Mouse (Mus musculus) liver, embryonic 11.5 days (tissue): ENCODE measurements around the gene Gpr19. TPM values are rescaled to one million over a fixed set of nuclear protein-coding genes. Genes with fewer than 3 reads are reported as not detected.
A peak's percentile ranks its signal among the peaks of the same experiment; 100 is the strongest.

Experiments used
- ATAC-seq: fragments of 200-750 bp; cut with Nextera tagmentation; replicated peaks from 2 replicates; pipeline ENCODE4 v1.8.0; 2017; ENCODE audit warnings: moderate number of reproducible peaks, mild to moderate bottlenecking, moderate TSS enrichment, moderate library complexity; ENCODE audit not compliant: low FRiP score
- DNase-seq: peaks from one replicate; pipeline ENCODE4 v3.0.0-alpha.2; 2017; ENCODE audit warnings: low spot score
- H3K27ac ChIP-seq: fragments of 300-500 bp; sonication (generic); 2 replicates; pipeline ENCODE4 v1.5.1; 2014; ENCODE audit warnings: mild to moderate bottlenecking, low read depth, low read length, control low read depth
- H3K27me3 ChIP-seq: fragments of 300-500 bp; sonication (generic); replicated peaks from 2 replicates; pipeline ENCODE4 v1.6.1; 2014; ENCODE audit warnings: low read length, mixed read lengths; ENCODE audit not compliant: control insufficient read depth, insufficient read depth
- H3K36me3 ChIP-seq: fragments of 300-500 bp; sonication (generic); 2 replicates; pipeline ENCODE4 v1.6.1; 2014; ENCODE audit warnings: mild to moderate bottlenecking, low read length, moderate library complexity, mixed read lengths; ENCODE audit not compliant: control insufficient read depth, insufficient read depth
- H3K4me1 ChIP-seq: fragments of 300-500 bp; sonication (generic); replicated peaks from 2 replicates; pipeline ENCODE4 v1.6.1; 2014; ENCODE audit warnings: low read length, mixed read lengths; ENCODE audit not compliant: control insufficient read depth, insufficient read depth
- H3K4me2 ChIP-seq: fragments of 300-500 bp; sonication (generic); 2 replicates; pipeline ENCODE4 v1.6.1; 2014; ENCODE audit warnings: mild to moderate bottlenecking, control low read depth, moderate library complexity
- H3K4me3 ChIP-seq: fragments of 300-500 bp; sonication (generic); 2 replicates; pipeline ENCODE4 v1.5.1; 2014; ENCODE audit warnings: low read depth, low read length, control low read depth
- H3K9ac ChIP-seq: fragments of 300-500 bp; sonication (generic); 2 replicates; pipeline ENCODE4 v1.6.1; 2014; ENCODE audit warnings: low read depth, low read length, control low read depth
- H3K9me3 ChIP-seq: fragments of 300-500 bp; sonication (generic); 2 replicates; pipeline ENCODE4 v1.6.1; 2016; ENCODE audit warnings: low read length, inconsistent platforms, mixed read lengths; ENCODE audit not compliant: control insufficient read depth
- WGBS: fragments of 180-500 bp; shearing (Covaris S2); extraction: QIAGEN DNeasy Blood & Tissue Kit; methylation state at CpG from one replicate; pipeline ENCODE4 v1.1.7; 2014; 5-methylcytosine and 5-hydroxymethylcytosine counted together
- polyA plus RNA-seq: library from polyadenylated mRNA; unstranded; fragments of >200 nt; fragmentation: Nextera tagmentation; extraction: Ambion mirVana; gene quantifications from 2 replicates; pipeline ENCODE4 v1.2.1, GENCODE M21; 2014

Gene Gpr19
- polyA plus RNA-seq, 1 experiment from 2014 or later = 9.1 TPM

DNA sequence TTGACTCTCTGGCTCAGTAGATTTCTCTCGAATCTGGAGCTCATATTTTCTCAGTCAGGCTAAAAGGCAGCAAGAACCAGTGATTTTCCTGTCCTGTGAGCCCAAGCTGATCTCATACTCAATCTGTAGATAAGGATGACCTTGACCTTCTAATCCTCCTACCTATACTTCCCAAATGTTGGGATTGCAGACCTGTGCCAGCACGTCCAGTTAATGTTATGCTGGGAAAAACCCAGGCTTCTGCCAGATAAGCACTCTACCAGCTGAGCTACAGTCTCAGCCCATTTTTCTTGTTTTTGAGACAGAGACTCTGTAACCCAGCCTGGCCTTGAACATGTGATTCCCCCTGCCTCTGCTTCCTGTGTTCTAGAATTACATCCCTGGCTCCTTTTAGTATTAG lies 58.0 kb downstream of the Gpr19 start:
- Histone ChIP-seq H3K4me3 (no peak overlapping the region), H3K9ac (no peak overlapping the region), H3K4me2 (no peak overlapping the region), H3K4me1 (no peaks in the 10 kb centered on the region), H3K9me3 (no peaks in the 10 kb centered on the region), H3K36me3 (no peaks in the 10 kb centered on the region), H3K27me3 (no peaks in the 10 kb centered on the region), H3K27ac (no peak overlapping the region)
- 63% methylated on average over 2 of the region's 2 CpGs for WGBS
- DNase-seq (no peak), ATAC-seq (no peak)

DNA sequence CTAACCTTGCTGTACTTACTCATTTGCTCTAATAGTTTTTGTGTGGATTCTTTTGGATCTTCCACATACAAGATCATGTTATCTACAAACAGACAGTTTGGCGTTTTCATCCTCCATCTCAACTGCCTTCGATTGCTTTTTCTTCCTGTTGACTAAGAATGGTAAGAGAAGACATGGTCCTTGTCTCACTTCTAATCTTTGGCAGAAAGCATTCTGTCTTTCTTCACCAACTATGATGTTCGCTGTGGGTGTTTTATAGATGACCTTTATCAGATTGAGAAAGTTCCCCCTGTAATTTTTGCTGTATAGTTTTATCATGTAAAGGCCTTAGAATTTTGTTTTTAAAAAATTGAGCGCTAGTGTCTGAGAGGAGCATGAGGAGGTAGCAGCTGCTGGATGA lies 60.3 kb downstream of the Gpr19 start:
- Histone ChIP-seq H3K27ac (no peak overlapping the region), H3K36me3 (no peaks in the 10 kb centered on the region), H3K4me2 (no peak overlapping the region), H3K4me1 (no peaks in the 10 kb centered on the region), H3K9me3 (no peaks in the 10 kb centered on the region), H3K27me3 (no peaks in the 10 kb centered on the region), H3K4me3 (no peak overlapping the region), H3K9ac (no peak overlapping the region)
- no peak for DNase-seq
- 84% methylated on average over 4 of the region's 4 CpGs for WGBS
- no peak for ATAC-seq

DNA sequence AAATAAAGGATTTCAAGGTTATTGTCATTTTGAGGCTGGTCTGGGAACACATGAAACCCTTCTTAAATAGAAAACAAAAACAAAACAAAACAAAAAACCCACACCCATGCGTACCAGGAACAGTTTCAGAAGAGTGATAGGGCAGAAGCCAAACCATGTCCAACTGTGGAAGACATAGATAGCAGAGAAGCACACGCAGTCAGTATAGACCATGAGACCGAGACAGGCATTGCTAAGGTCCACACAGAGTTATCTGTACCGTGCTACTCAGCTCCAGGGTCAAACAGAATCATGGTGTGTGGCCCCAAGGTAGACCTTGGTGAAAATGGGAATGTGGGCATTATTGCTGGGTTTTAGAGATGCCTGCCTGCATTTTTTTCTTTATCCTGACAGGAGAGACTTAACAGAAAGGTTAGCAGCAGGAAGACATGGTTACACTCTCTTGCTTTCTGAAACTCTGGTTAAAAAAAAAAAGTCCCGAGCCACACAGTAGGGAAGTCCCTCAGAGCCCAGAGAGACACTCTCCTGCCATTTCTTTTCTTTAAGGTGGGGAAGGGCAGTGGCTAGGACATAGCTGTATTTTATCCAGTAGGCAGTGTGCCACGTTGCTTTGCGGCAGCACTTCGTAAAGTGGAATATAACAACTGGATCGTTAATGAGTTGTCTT lies 63.7 kb downstream of the Gpr19 start:
- Histone ChIP-seq H3K27me3 (no peaks in the 10 kb centered on the region), H3K27ac (peak overlapping the region; percentile 60; the same call in 1 of the 2 replicates), H3K4me3 (no peak overlapping the region), H3K9me3 (no peaks in the 10 kb centered on the region), H3K36me3 (no peaks in the 10 kb centered on the region), H3K9ac (peak overlapping the region; percentile 32; the same call in 1 of the 2 replicates), H3K4me2 (peak overlapping the region; percentile 42), H3K4me1 (peaks cover 4% of the 10 kb centered on the region; the same call in 1 of the 2 replicates)
- ATAC-seq = peak; percentile 65
- no peak for DNase-seq
- WGBS = 65% methylated on average over 9 of the region's 9 CpGs

DNA sequence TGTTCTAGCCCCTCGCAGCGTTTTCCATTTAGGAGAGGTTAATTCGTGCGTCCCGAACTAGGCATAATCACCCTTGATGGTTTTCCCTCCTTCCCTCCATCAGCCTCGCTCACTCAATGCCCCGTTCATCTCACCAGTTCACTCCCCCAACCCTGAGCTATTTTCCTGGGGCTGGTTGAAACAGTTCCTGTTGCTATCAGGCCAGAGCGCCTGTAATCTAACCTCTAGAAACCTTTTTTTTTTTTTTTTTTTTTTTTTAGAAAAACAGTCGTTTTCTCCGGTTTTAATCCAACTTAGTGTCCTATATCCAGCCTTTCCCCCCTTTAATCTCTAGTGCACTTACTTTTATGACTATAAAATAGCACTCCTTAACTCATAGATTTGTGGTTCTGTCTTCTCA lies 67.6 kb downstream of the Gpr19 start:
- DNase-seq (no peak), ATAC-seq (no peak)
- WGBS = 2% methylated on average over 10 of the region's 10 CpGs
- no peaks in the 10 kb centered on the region for H3K27me3 ChIP-seq
- H3K9ac ChIP-seq = peak overlapping the region; percentile 71
- peaks cover 11% of the 10 kb centered on the region; the same call in 1 of the 2 replicates for H3K4me1 ChIP-seq
- peak overlapping the region; percentile 86; the same call in 1 of the 2 replicates for H3K27ac ChIP-seq
- no peaks in the 10 kb centered on the region for H3K36me3 ChIP-seq
- H3K4me3 ChIP-seq = peak overlapping the region; percentile 71
- H3K4me2 ChIP-seq = peak overlapping the region; percentile 92
- H3K9me3 ChIP-seq = no peaks in the 10 kb centered on the region

DNA sequence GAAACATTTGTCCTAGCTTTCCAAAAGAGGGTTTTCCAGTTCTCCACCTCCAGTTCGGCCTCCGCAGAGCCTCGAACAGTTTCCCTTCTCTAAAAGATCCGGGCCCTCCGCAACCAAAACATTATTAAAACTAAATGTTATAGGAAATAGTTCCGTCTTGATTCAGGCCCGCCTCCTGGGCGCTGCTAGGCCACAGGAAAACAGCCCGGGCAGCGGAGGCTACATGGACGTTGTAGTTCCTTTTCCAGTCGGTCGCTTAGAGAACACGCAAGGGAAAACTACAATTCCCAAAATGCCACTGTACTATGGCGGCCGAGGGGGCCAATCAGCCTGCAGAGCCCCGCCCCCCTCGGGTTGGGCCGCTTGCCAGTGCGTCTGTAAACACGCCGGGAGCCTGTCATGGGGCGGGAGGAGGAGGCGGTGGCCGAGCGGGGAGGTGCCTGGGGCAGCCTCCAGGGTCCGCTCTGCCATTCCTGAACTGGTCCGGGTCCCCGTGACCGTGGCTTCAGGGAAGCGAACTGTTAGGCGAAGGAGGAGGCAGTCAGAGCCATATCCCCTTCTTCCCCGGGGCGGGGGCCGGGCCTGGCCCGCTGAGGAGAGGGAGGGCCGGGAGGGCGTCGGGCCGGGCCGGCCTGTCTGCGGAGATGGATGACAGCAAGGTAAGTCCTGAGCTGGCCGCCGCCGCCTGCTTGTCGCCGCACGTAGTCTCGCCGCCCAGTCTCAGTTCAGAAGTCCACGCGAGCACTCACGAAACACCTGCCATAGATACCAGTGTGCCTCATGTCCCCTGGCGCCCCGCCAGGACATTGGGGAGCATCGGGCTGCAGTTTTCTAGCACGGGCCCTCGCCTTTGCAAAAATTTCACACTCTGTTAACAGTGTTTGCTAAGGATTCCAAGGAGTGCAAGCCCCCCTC lies 68.3 kb downstream of the Gpr19 start, which contains the start of gene Crebl2:
TSS of gene Crebl2 (plus strand) at position 369 of the 915 bp plus-strand sequence.
- H3K4me2 ChIP-seq = peak within 1 kb of the TSS; percentile 92
- H3K36me3 ChIP-seq = no peaks in the 10 kb centered on the region
- under 1% methylated on average over 57 of the region's 58 CpGs for WGBS
- ATAC-seq (peak; percentile 96), DNase-seq (peak; percentile 99)
- peaks cover 11% of the 10 kb centered on the region; the same call in 1 of the 2 replicates for H3K4me1 ChIP-seq
- H3K9ac ChIP-seq = peak within 1 kb of the TSS; percentile 82
- peak within 1 kb of the TSS; percentile 86 for H3K27ac ChIP-seq
- peak within 1 kb of the TSS; percentile 71 for H3K4me3 ChIP-seq
- no peaks in the 10 kb centered on the region for H3K27me3 ChIP-seq
- H3K9me3 ChIP-seq = no peaks in the 10 kb centered on the region

DNA sequence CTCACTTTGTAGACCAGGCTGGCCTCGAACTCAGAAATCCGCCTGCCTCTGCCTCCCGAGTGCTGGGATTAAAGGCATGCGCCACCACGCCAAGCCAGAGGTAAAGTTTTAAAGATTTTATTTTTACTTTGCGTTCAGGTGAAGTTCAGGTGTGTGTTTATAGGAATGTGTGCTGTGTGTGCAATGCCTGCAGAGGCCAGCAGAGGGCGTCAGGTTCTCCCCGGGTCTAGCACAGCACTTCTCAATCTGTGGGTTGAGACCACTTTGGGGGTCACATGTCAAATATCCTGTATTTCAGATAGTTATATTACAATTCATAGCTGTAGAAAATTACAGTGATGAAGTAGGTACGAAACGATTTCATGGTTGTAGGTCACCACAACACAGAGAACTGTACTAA lies 75.5 kb downstream of the Gpr19 start:
- DNase-seq = no peak
- H3K36me3 ChIP-seq = no peaks in the 10 kb centered on the region

DNA sequence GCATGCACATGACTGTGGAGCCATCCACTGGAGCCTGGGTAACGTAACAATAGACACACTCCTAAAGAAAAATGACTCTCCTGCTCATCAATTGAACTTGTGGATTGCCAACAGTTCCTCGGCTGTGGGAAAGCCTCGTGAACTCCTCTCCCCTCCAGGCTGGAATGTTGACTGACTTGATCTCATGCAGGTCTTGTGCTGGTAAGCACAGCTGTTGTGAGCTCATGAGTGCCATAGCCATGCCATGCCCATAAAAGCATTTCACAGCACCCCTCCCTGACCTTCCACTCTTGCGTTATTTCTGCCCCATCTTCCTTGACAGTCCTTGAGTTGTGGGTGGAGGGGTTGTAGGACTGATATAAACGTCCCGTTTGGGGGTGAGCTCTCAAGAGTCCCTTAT lies 78.0 kb downstream of the Gpr19 start:
- Histone ChIP-seq H3K4me1 (no peaks in the 10 kb centered on the region), H3K36me3 (no peaks in the 10 kb centered on the region), H3K27ac (no peak overlapping the region), H3K9me3 (no peaks in the 10 kb centered on the region), H3K9ac (no peak overlapping the region), H3K27me3 (no peaks in the 10 kb centered on the region), H3K4me2 (no peak overlapping the region), H3K4me3 (no peak overlapping the region)
- ATAC-seq (no peak), DNase-seq (no peak)
- WGBS = 58% methylated on average over 6 of the region's 6 CpGs

More for the DNA sequence above, 75.5 kb downstream of the Gpr19 start:
- no peak overlapping the region for H3K4me2 ChIP-seq
- no peak overlapping the region for H3K27ac ChIP-seq
- no peaks in the 10 kb centered on the region for H3K27me3 ChIP-seq
- no peaks in the 10 kb centered on the region for H3K9me3 ChIP-seq
- no peak overlapping the region for H3K9ac ChIP-seq
- ATAC-seq = no peak
- WGBS = 59% methylated on average over 10 of the region's 10 CpGs
- H3K4me1 ChIP-seq = no peaks in the 10 kb centered on the region
- no peak overlapping the region for H3K4me3 ChIP-seq

DNA sequence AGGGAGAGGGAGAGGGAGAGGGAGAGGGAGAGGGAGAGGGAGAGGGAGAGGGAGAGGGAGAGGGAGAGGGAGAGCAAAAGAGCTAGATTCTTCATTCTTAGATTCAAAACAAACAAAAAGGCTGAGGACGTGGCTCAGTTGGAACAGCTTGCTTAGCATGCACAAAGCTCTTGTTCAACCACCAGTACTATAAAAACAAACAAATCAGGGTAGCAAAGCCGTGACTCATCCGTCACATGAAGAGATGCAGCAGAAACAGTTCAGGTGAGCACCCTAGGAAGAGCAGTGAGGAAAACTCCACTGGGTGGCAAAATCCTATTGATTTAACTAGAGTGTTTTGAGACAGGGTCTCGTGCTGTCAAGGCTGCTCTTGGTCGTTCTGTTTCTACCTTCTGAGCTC lies 78.6 kb downstream of the Gpr19 start:
- DNase-seq = no peak
- no peak for ATAC-seq
- Histone ChIP-seq H3K36me3 (no peaks in the 10 kb centered on the region), H3K4me3 (no peak overlapping the region), H3K9ac (no peak overlapping the region), H3K4me1 (no peaks in the 10 kb centered on the region), H3K27me3 (no peaks in the 10 kb centered on the region), H3K27ac (no peak overlapping the region), H3K9me3 (no peaks in the 10 kb centered on the region), H3K4me2 (no peak overlapping the region)
- 52% methylated on average over 5 of the region's 5 CpGs for WGBS
